Comparison of ENCODE assay signal across 20 mouse cellular contexts in the genomic region with DNA sequence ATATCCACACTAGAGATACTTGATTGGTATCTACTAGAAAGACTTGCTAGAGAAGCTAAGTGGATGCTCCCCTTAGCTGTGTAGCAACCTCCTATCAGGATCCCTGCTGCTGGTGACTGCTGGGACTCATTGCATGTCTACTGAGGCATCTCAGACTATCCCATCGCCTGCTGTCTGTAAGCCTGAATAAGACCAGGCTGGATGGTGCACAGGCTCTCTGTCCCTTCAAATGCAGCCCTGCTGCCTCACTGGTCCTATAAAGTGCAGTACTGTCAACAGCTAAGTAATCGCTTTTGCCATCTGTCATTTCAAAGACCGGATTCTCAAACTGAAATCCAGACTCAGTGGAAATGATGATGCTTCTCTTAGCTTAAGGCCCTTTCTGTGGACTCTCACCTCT.
DNase-seq lines count a peak whose midpoint lies in the region; ATAC-seq lines count a peak whose summit lies in the region.
"Had no signal": no experiment of that assay in that cellular context is flagged by ENCODE, and none has a peak within 500 bp of the region (broad histone marks: within the 10 kb centered on the region; RNA-seq: fewer than 3 reads in every experiment).

No protein-coding gene starts in this region.

- no peak overlapping the region for H3K4me3 ChIP-seq in hindbrain, embryonic 15.5 days
- H3K4me3 ChIP-seq in hindbrain, embryonic 10.5 days: no peak overlapping the region
- H3K4me3 ChIP-seq in neural tube, embryonic 12.5 days: no peak overlapping the region
- no peak overlapping the region for H3K4me3 ChIP-seq in limb, embryonic 13.5 days
- H3K4me3 ChIP-seq: embryonic facial prominence, embryonic 15.5 days; erythroblast, embryonic 14.5 days; forebrain, embryonic 10.5 days; forebrain, embryonic 15.5 days; heart, adult 2 months; heart, embryonic 15.5 days; intestine, embryonic 15.5 days had no signal

- no peak for ATAC-seq in hindbrain, embryonic 15.5 days (ENCODE audit: low FRiP score, low read depth)
- no peak for ATAC-seq in neural tube, embryonic 12.5 days (ENCODE audit: low FRiP score, low read depth)
- ATAC-seq in limb, embryonic 13.5 days (ENCODE audit: low FRiP score, low read depth): no peak
- ATAC-seq: forebrain, embryonic 15.5 days; intestine, embryonic 15.5 days had no signal

- no peak overlapping the region for H3K9ac ChIP-seq in hindbrain, embryonic 15.5 days
- no peak overlapping the region for H3K9ac ChIP-seq in neural tube, embryonic 12.5 days
- H3K9ac ChIP-seq in limb, embryonic 13.5 days: peak overlapping the region; percentile 31; the same call in 1 of the 2 replicates
- H3K9ac ChIP-seq: embryonic facial prominence, embryonic 15.5 days; forebrain, embryonic 15.5 days; heart, embryonic 15.5 days; intestine, embryonic 15.5 days had no signal

- H3K27ac ChIP-seq in hindbrain, embryonic 15.5 days (replicated peaks): peak overlapping the region; percentile 60; the same call in 1 of the 2 replicates
- H3K27ac ChIP-seq in hindbrain, embryonic 10.5 days: no peak overlapping the region
- peak overlapping the region; percentile 21; the same call in 1 of the 2 replicates for H3K27ac ChIP-seq in neural tube, embryonic 12.5 days
- no peak overlapping the region; the same call in 1 of the 2 replicates for H3K27ac ChIP-seq in limb, embryonic 13.5 days
- H3K27ac ChIP-seq: embryonic facial prominence, embryonic 15.5 days; forebrain, embryonic 10.5 days; forebrain, embryonic 15.5 days; heart, adult 2 months; heart, embryonic 15.5 days; intestine, embryonic 15.5 days had no signal

- 61% methylated on average over 3 of the region's 3 CpGs for WGBS in hindbrain, embryonic 15.5 days
- 85% methylated on average over 3 of the region's 3 CpGs for WGBS in hindbrain, embryonic 10.5 days
- 68% methylated on average over 3 of the region's 3 CpGs for WGBS in neural tube, embryonic 12.5 days
- 55% methylated on average over 3 of the region's 3 CpGs for WGBS in limb, embryonic 13.5 days

- no peaks in the 10 kb centered on the region for H3K36me3 ChIP-seq in hindbrain, embryonic 15.5 days
- H3K36me3 ChIP-seq in hindbrain, embryonic 10.5 days: no peaks in the 10 kb centered on the region
- no peaks in the 10 kb centered on the region for H3K36me3 ChIP-seq in neural tube, embryonic 12.5 days
- no peaks in the 10 kb centered on the region for H3K36me3 ChIP-seq in limb, embryonic 13.5 days
- H3K36me3 ChIP-seq: embryonic facial prominence, embryonic 15.5 days; forebrain, embryonic 10.5 days; forebrain, embryonic 15.5 days; heart, embryonic 15.5 days; intestine, embryonic 15.5 days had no signal

- no peaks in the 10 kb centered on the region for H3K9me3 ChIP-seq in hindbrain, embryonic 15.5 days
- no peaks in the 10 kb centered on the region for H3K9me3 ChIP-seq in hindbrain, embryonic 10.5 days
- H3K9me3 ChIP-seq in neural tube, embryonic 12.5 days: no peaks in the 10 kb centered on the region
- no peaks in the 10 kb centered on the region for H3K9me3 ChIP-seq in limb, embryonic 13.5 days
- H3K9me3 ChIP-seq: embryonic facial prominence, embryonic 15.5 days; forebrain, embryonic 10.5 days; forebrain, embryonic 15.5 days; heart, embryonic 15.5 days; intestine, embryonic 15.5 days had no signal

- no peak for DNase-seq in hindbrain, embryonic 10.5 days (ENCODE audit: low spot score)
- DNase-seq in neural tube, embryonic 10.5 days (ENCODE audit: extremely low spot score, low spot score): no peak
- no peak for DNase-seq in ovary, postnatal 36 days (ENCODE audit: low spot score)
- no peak for DNase-seq in right cerebral cortex, postnatal 4 days
- DNase-seq: adrenal gland, adult 2 months; adrenal gland, postnatal 25 days; cerebellum, adult 18-20 months; gastrocnemius, postnatal 10 days; heart, adult 2 months; heart, postnatal 14 days had no signal

- H3K27me3 ChIP-seq in hindbrain, embryonic 15.5 days: no peaks in the 10 kb centered on the region
- H3K27me3 ChIP-seq in hindbrain, embryonic 10.5 days (ENCODE audit: insufficient read depth, poor library complexity, severe bottlenecking): no peaks in the 10 kb centered on the region
- H3K27me3 ChIP-seq in neural tube, embryonic 12.5 days (replicated peaks): no peaks in the 10 kb centered on the region
- H3K27me3 ChIP-seq in limb, embryonic 13.5 days: peaks cover 3% of the 10 kb centered on the region
- H3K27me3 ChIP-seq: embryonic facial prominence, embryonic 15.5 days; forebrain, embryonic 15.5 days; heart, embryonic 15.5 days; intestine, embryonic 15.5 days had no signal

- 0 out of 2 replicates have a peak, but pooled peaks cover 10% of the 10 kb centered on the region for H3K4me1 ChIP-seq in hindbrain, embryonic 15.5 days (replicated peaks)
- H3K4me1 ChIP-seq in hindbrain, embryonic 10.5 days (replicated peaks): peaks cover 4% of the 10 kb centered on the region; the same call in 1 of the 2 replicates
- H3K4me1 ChIP-seq in neural tube, embryonic 12.5 days: peaks cover 12% of the 10 kb centered on the region
- peaks cover 23% of the 10 kb centered on the region for H3K4me1 ChIP-seq in limb, embryonic 13.5 days
- H3K4me1 ChIP-seq: embryonic facial prominence, embryonic 15.5 days; forebrain, embryonic 10.5 days; heart, embryonic 15.5 days; intestine, embryonic 15.5 days had no signal

- H3K4me2 ChIP-seq in hindbrain, embryonic 15.5 days: no peak overlapping the region
- no peak overlapping the region for H3K4me2 ChIP-seq in neural tube, embryonic 12.5 days (replicated peaks)
- no peak overlapping the region for H3K4me2 ChIP-seq in limb, embryonic 13.5 days (replicated peaks)
- H3K4me2 ChIP-seq: embryonic facial prominence, embryonic 15.5 days; forebrain, embryonic 15.5 days; heart, embryonic 11.5 days; heart, embryonic 15.5 days; intestine, embryonic 15.5 days had no signal

Comparison
In these comparisons a context has a peak if more than half of its experiments do, and no peak if none do; other contexts are left out.
1. H3K27ac ChIP-seq: peak in hindbrain, embryonic 15.5 days (single experiment) and neural tube, embryonic 12.5 days (single experiment); none in hindbrain, embryonic 10.5 days (single experiment) and limb, embryonic 13.5 days (single experiment).